ENCODE assay signal across 9 mouse cellular contexts in genomic region chr5:107497519-107498501, GRCm38 (mm10). TPM values are rescaled to one million over a fixed set of nuclear protein-coding genes. Genes with fewer than 3 reads are reported as not detected.
DNase-seq lines count a peak whose midpoint lies in the region; ATAC-seq and TF ChIP-seq lines count a peak whose summit lies in the region.
"Had no signal": no experiment of that assay in that cellular context is flagged by ENCODE, and none has a peak within 500 bp of the region (broad histone marks: within the 10 kb centered on the region; RNA-seq: fewer than 3 reads in every experiment).

No protein-coding gene starts in this region.

- dilution Hi-C loops in CH12.LX (cut with MboI; ENCODE audit: extremely low pct_ligation_motif_present, extremely low pct_unique_long_range_greater_than_20kb, low sequenced_read_pairs) = no loop called here

- H3K79me2 ChIP-seq in CH12.LX (replicated peaks; ENCODE audit: control insufficient read depth, extremely low read depth, insufficient read depth, poor library complexity, severe bottlenecking) = no peaks in the 10 kb centered on the region; the same call in 1 of the 2 replicates

- H3K4me2 ChIP-seq in CH12.LX (ENCODE audit: insufficient read depth, low read depth, poor library complexity, severe bottlenecking) = peak overlapping the region; percentile 45
- H3K4me2 ChIP-seq: heart, embryonic 13.5 days had no signal

- ATAC-seq in monocyte, adult 5-6 weeks (replicated peaks; ENCODE audit: insufficient number of reproducible peaks, low FRiP score, low TSS enrichment, poor library complexity, severe bottlenecking) = no peak

- peak; percentile 22 for DNase-seq in CH12.LX (ENCODE audit: extremely low read depth)
- peak; percentile 66 for DNase-seq in cerebellum, adult 9-11 months
- peak; percentile 15 for DNase-seq in hindbrain, embryonic 10.5 days (ENCODE audit: low spot score)
- peak; percentile 74 to 78 for DNase-seq in left cerebral cortex, adult 9 months (ENCODE audit: low spot score in 2 of 2)
- DNase-seq in retina, postnatal 7 days (ENCODE audit: low read depth, low spot score) = peak; percentile 16
- DNase-seq in heart, postnatal 10 days = no peak
- no peak for DNase-seq in gastrocnemius, adult 8-10 months (ENCODE audit: low spot score in 2 of 2)

- peaks cover 0 to 8% of the 10 kb centered on the region in 2 experiments; a peak in 1 of 4 replicates for H3K4me1 ChIP-seq in CH12.LX (ENCODE audit: control insufficient read depth in 1 of 2, insufficient read depth in 2 of 2)
- H3K4me1 ChIP-seq in hindbrain, embryonic 10.5 days (replicated peaks) = peaks cover 5% of the 10 kb centered on the region; the same call in 1 of the 2 replicates
- H3K4me1 ChIP-seq: heart, embryonic 13.5 days had no signal

- intact Hi-C loops in heart, postnatal 10 days (cut with DNase I) = no loop called here

- H3K27me3 ChIP-seq in CH12.LX (replicated peaks) = no peaks in the 10 kb centered on the region
- no peaks in the 10 kb centered on the region for H3K27me3 ChIP-seq in hindbrain, embryonic 10.5 days (ENCODE audit: insufficient read depth, poor library complexity, severe bottlenecking)
- H3K27me3 ChIP-seq: heart, embryonic 13.5 days had no signal

- peak overlapping the region; percentile 21 to 63 (median 56) for H3K4me3 ChIP-seq in CH12.LX (replicated peaks in 1 of 3; ENCODE audit: low read depth in 2 of 3, low read length in 2 of 3, poor library complexity in 1 of 3)
- H3K4me3 ChIP-seq in hindbrain, embryonic 10.5 days = no peak overlapping the region
- H3K4me3 ChIP-seq: heart, embryonic 13.5 days had no signal

- H3K9ac ChIP-seq in CH12.LX (ENCODE audit: insufficient read depth, low read depth) = peak overlapping the region; percentile 60
- H3K9ac ChIP-seq: heart, embryonic 13.5 days had no signal

- TF ChIP-seq POLR2A in CH12.LX (IDR thresholded peaks at IDR 0.05; ENCODE audit: low read depth, low read length) = no peak

- no peak overlapping the region for H3K27ac ChIP-seq in CH12.LX (ENCODE audit: insufficient read depth, low read depth)
- peak overlapping the region; percentile 50 for H3K27ac ChIP-seq in hindbrain, embryonic 10.5 days
- H3K27ac ChIP-seq: heart, embryonic 13.5 days had no signal

- in situ Hi-C loops in CH12.LX (cut with MboI; ENCODE audit: low pct_ligation_motif_present, low pct_unique_long_range_greater_than_20kb, low sequenced_read_pairs) = no loop called here

- peaks cover 3 to 14% of the 10 kb centered on the region in 2 experiments for H3K36me3 ChIP-seq in CH12.LX (replicated peaks in 1 of 2; ENCODE audit: control insufficient read depth in 1 of 2, insufficient read depth in 1 of 2, low read length in 1 of 2)
- H3K36me3 ChIP-seq in hindbrain, embryonic 10.5 days = peaks cover 5% of the 10 kb centered on the region; the same call in 1 of the 2 replicates

- 67% methylated on average over 10 of the region's 10 CpGs for WGBS in hindbrain, embryonic 10.5 days

- peaks cover 4% of the 10 kb centered on the region for H3K9me3 ChIP-seq in CH12.LX (replicated peaks; ENCODE audit: low read length)
- peaks cover 3% of the 10 kb centered on the region; the same call in 1 of the 2 replicates for H3K9me3 ChIP-seq in hindbrain, embryonic 10.5 days

- TF ChIP-seq CTCF in CH12.LX (conservative IDR thresholded peaks at IDR 0.05 in 1 of 2, IDR thresholded peaks at IDR 0.05 in 1 of 2; ENCODE audit: low read depth in 2 of 2, low read length in 2 of 2) = no peak

- TF ChIP-seq EP300 in CH12.LX (IDR thresholded peaks at IDR 0.05; ENCODE audit: low read length) = no peak

- TF ChIP-seq RAD21 in CH12.LX (IDR thresholded peaks at IDR 0.05; ENCODE audit: low read depth, low read length) = no peak

TF ChIP-seq in CH12.LX, 34 proteins besides CTCF, POLR2A, EP300 and RAD21:
- TF ChIP-seq TBP (conservative IDR thresholded peaks at IDR 0.05; ENCODE audit: low read depth, low read length) (0 out of 2 replicates have a peak, but pooled peaks have one; percentile 25), HCFC1 (IDR thresholded peaks at IDR 0.05; ENCODE audit: low read depth, low read length) (0 out of 2 replicates have a peak, but pooled peaks have one; percentile 17), E2F4 (IDR thresholded peaks at IDR 0.05; ENCODE audit: insufficient replicate concordance, low read depth, low read length) (no peak), MXI1 (IDR thresholded peaks at IDR 0.05; ENCODE audit: low read depth, low read length) (peak; percentile 23; the same call in 1 of the 2 replicates), ELF1 (IDR thresholded peaks at IDR 0.05; ENCODE audit: low read depth, low read length) (peak; percentile 40), JUN (IDR thresholded peaks at IDR 0.05; ENCODE audit: insufficient read depth, low read depth, low read length) (no peak)

RNA-seq across cellular contexts. Expression of gene Gm42669, which starts 9.6 kb away (rescaled TPM):
- total RNA-seq in CH12.LX (2012; rRNA removed) = 0.17 TPM in 2 replicates
- not detected in 2 replicates for total RNA-seq in CH12.LX (2014; rRNA removed)
- 0.95 and 1.0 TPM in 2 replicates for polyA plus RNA-seq in CH12.LX (2012; ENCODE audit: insufficient read length, low read depth)
- 0.29 and 0.47 TPM in 2 replicates for polyA plus RNA-seq in hindbrain, embryonic 10.5 days (2016; fragmentation: Nextera tagmentation; extraction: Ambion mirVana)
- total RNA-seq in heart, postnatal 10 days (2021) = not detected
- 0.58 to 1.3 TPM (median 0.76 TPM) in 3 replicates for total RNA-seq in monocyte, adult 5-6 weeks (2017)
- not detected for total RNA-seq in gastrocnemius, adult 8-10 months (2022)

RNA-seq across cellular contexts. Expression of gene 1700028K03Rik, which starts 36.7 kb away (rescaled TPM):
- 0.04 TPM in 1 of 2 replicates, not detected in the other for total RNA-seq in CH12.LX (2012; rRNA removed)
- total RNA-seq in CH12.LX (2014; rRNA removed) = not detected in 2 replicates
- not detected in 2 replicates for polyA plus RNA-seq in CH12.LX (2012; ENCODE audit: insufficient read length, low read depth)
- 0.07 and 0.16 TPM in 2 replicates for polyA plus RNA-seq in hindbrain, embryonic 10.5 days (2016; fragmentation: Nextera tagmentation; extraction: Ambion mirVana)
- total RNA-seq in heart, postnatal 10 days (2021) = under 1 TPM in 1 of 2 experiments, not detected in 1; 0.12 TPM
- 0.10 TPM in 1 of 3 replicates, not detected in the others for total RNA-seq in monocyte, adult 5-6 weeks (2017)
- not detected for total RNA-seq in gastrocnemius, adult 8-10 months (2022)

Comparison
In these comparisons a context has a peak if more than half of its experiments do, and no peak if none do; other contexts are left out.
1. DNase-seq: peak in CH12.LX (single experiment), cerebellum, adult 9-11 months (single experiment), hindbrain, embryonic 10.5 days (single experiment), left cerebral cortex, adult 9 months (2 of 2) and retina, postnatal 7 days (single experiment); none in heart, postnatal 10 days (0 of 2) and gastrocnemius, adult 8-10 months (0 of 2).